Mouse (Mus musculus) midbrain, embryonic 13.5 days (tissue): ENCODE measurements around the gene Mgll. TPM values are rescaled to one million over a fixed set of nuclear protein-coding genes. Genes with fewer than 3 reads are reported as not detected.

Experiments
- ATAC-seq: fragments of 200-750 bp; cut with Nextera tagmentation; 2 replicates; pipeline ENCODE4 v1.8.0; 2017; ENCODE audit warnings: mild to moderate bottlenecking, moderate TSS enrichment, moderate library complexity
- H3K27ac ChIP-seq: fragments of 300-500 bp; sonication (generic); 2 replicates; pipeline ENCODE4 v1.5.1; 2015; ENCODE audit warnings: inconsistent platforms, mild to moderate bottlenecking, moderate library complexity
- H3K27me3 ChIP-seq: fragments of 300-500 bp; sonication (generic); 2 replicates; pipeline ENCODE4 v1.6.1; 2015; ENCODE audit warnings: mild to moderate bottlenecking, inconsistent platforms
- H3K36me3 ChIP-seq: fragments of 300-500 bp; sonication (generic); 2 replicates; pipeline ENCODE4 v1.6.1; 2015; ENCODE audit warnings: mild to moderate bottlenecking, inconsistent platforms
- H3K4me1 ChIP-seq: fragments of 300-500 bp; sonication (generic); replicated peaks from 2 replicates; pipeline ENCODE4 v1.6.1; 2015; ENCODE audit warnings: inconsistent platforms
- H3K4me2 ChIP-seq: fragments of 300-500 bp; sonication (generic); replicated peaks from 2 replicates; pipeline ENCODE4 v1.6.1; 2015; ENCODE audit warnings: moderate library complexity, mild to moderate bottlenecking, inconsistent platforms
- H3K4me3 ChIP-seq: fragments of 300-500 bp; sonication (generic); replicated peaks from 2 replicates; pipeline ENCODE4 v1.5.1; 2015; ENCODE audit warnings: mild to moderate bottlenecking, inconsistent platforms
- H3K9ac ChIP-seq: fragments of 300-500 bp; sonication (generic); replicated peaks from 2 replicates; pipeline ENCODE4 v1.6.1; 2015; ENCODE audit warnings: mild to moderate bottlenecking, inconsistent platforms
- H3K9me3 ChIP-seq: fragments of 300-500 bp; sonication (generic); 2 replicates; pipeline ENCODE4 v1.6.1; 2016; ENCODE audit warnings: mild to moderate bottlenecking, inconsistent platforms
- WGBS: fragments of 180-500 bp; shearing (Covaris S2); methylation state at CpG from one replicate; pipeline ENCODE4 v1.1.7; 2015; 5-methylcytosine and 5-hydroxymethylcytosine counted together
- polyA plus RNA-seq: library from polyadenylated mRNA; unstranded; fragments of >200 nt; fragmentation: Nextera tagmentation; extraction: Ambion mirVana; gene quantifications from 2 replicates; pipeline ENCODE4 v1.2.1, GENCODE M21; 2015

Mgll gene
- 5.3 and 7.4 TPM in 2 replicates for polyA plus RNA-seq

GRCm38 (mm10) chr6:88724313-88725195, at the start of gene Mgll:
TSS of gene Mgll (plus strand) at chr6:88724412.
- H3K27me3 ChIP-seq, result peaks cover 58% of the 10 kb centered on the region
- H3K9ac ChIP-seq, result peak within 1 kb of the TSS; percentile 75
- no peak within 1 kb of the TSS for H3K27ac ChIP-seq
- no peaks in the 10 kb centered on the region for H3K36me3 ChIP-seq
- under 1% methylated on average over 102 of the region's 105 CpGs for WGBS
- peak within 1 kb of the TSS; percentile 63 for H3K4me3 ChIP-seq
- H3K4me1 ChIP-seq, result peaks cover 13% of the 10 kb centered on the region; the same call in 1 of the 2 replicates
- peak; percentile 91 for ATAC-seq
- peak within 1 kb of the TSS; percentile 96 for H3K4me2 ChIP-seq
- H3K9me3 ChIP-seq, result no peaks in the 10 kb centered on the region

GRCm38 (mm10) chr6:88675815-88676214, 48.4 kb upstream of the Mgll start:
- Histone ChIP-seq H3K4me3 (no peak overlapping the region), H3K9ac (no peak overlapping the region), H3K4me2 (no peak overlapping the region), H3K9me3 (no peaks in the 10 kb centered on the region), H3K27ac (no peak overlapping the region), H3K4me1 (no peaks in the 10 kb centered on the region), H3K36me3 (no peaks in the 10 kb centered on the region), H3K27me3 (no peaks in the 10 kb centered on the region)
- WGBS, result 94% methylated on average over 2 of the region's 2 CpGs
- ATAC-seq, result no peak

- Histone ChIP-seq H3K27me3 (no peaks in the 10 kb centered on the region), H3K36me3 (no peaks in the 10 kb centered on the region), H3K9me3 (no peaks in the 10 kb centered on the region), H3K9ac (no peak overlapping the region), H3K4me1 (no peaks in the 10 kb centered on the region), H3K4me3 (no peak overlapping the region), H3K27ac (no peak overlapping the region), H3K4me2 (no peak overlapping the region)
- 90% methylated on average over 6 of the region's 6 CpGs for WGBS
- ATAC-seq, result no peak
Observed at GRCm38 (mm10) chr6:88676753-88677736, 47.2 kb upstream of the Mgll start.

GRCm38 (mm10) chr6:88677738-88678137, 46.5 kb upstream of the Mgll start:
- no peaks in the 10 kb centered on the region for H3K36me3 ChIP-seq
- WGBS, result 73% methylated on average over 2 of the region's 2 CpGs
- H3K27me3 ChIP-seq, result no peaks in the 10 kb centered on the region
- H3K4me1 ChIP-seq, result no peaks in the 10 kb centered on the region
- no peak overlapping the region for H3K4me2 ChIP-seq
- no peak overlapping the region for H3K9ac ChIP-seq
- ATAC-seq, result no peak
- no peaks in the 10 kb centered on the region for H3K9me3 ChIP-seq
- no peak overlapping the region for H3K27ac ChIP-seq
- H3K4me3 ChIP-seq, result no peak overlapping the region

DNA sequence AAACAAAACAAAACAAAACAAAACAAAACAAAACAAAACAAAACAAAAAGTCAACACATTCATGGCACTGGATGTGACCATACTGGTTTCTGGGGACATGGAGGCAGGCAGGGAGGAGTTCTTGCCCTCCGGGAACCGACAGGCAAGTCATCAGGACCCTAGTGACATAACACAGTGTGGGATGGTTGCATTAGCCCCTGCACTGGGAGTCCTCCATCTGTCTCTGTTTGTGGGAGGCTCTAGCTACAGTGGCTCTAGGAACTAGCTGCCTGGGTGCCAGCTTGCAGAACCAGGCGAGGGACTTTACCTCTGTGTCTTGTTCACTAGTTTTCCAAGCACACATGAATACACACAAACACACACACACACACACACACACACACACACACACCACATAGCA, 43.2 kb upstream of the Mgll start:
- no peaks in the 10 kb centered on the region for H3K36me3 ChIP-seq
- no peaks in the 10 kb centered on the region for H3K4me1 ChIP-seq
- no peak overlapping the region for H3K4me2 ChIP-seq
- H3K27me3 ChIP-seq, result no peaks in the 10 kb centered on the region
- ATAC-seq, result no peak
- WGBS, result 82% methylated on average over 3 of the region's 3 CpGs
- no peaks in the 10 kb centered on the region for H3K9me3 ChIP-seq
- no peak overlapping the region for H3K27ac ChIP-seq
- no peak overlapping the region for H3K4me3 ChIP-seq
- no peak overlapping the region for H3K9ac ChIP-seq

GRCm38 (mm10) chr6:88683380-88684053, 40.7 kb upstream of the Mgll start:
- Histone ChIP-seq H3K4me3 (no peak overlapping the region), H3K4me1 (no peaks in the 10 kb centered on the region), H3K9me3 (no peaks in the 10 kb centered on the region), H3K9ac (no peak overlapping the region), H3K27ac (no peak overlapping the region), H3K4me2 (no peak overlapping the region), H3K27me3 (no peaks in the 10 kb centered on the region), H3K36me3 (no peaks in the 10 kb centered on the region)
- no peak for ATAC-seq
- 60% methylated on average over 7 of the region's 7 CpGs for WGBS

DNA sequence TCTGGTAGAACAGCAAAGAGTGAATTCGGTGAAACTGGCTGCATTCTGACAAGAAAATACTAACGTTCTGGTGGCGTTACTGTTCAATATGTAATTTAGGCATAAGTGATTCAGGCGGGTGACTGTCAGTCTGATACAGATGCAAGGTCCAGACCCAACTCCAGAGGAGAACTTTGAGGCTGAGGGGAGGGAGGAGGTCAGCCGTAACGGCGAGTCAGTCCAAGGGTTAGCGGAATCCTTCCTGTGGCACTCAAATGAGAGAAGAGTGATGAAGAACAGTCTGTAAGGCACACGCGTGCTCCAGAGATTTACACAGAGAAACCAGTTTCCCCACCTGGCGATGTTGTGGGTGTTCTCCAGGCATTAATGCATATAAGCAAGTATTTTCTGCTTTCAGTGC, 36.0 kb upstream of the Mgll start:
- no peaks in the 10 kb centered on the region for H3K4me1 ChIP-seq
- no peaks in the 10 kb centered on the region for H3K36me3 ChIP-seq
- no peaks in the 10 kb centered on the region for H3K27me3 ChIP-seq
- no peaks in the 10 kb centered on the region for H3K9me3 ChIP-seq
- ATAC-seq, result no peak
- no peak overlapping the region for H3K4me2 ChIP-seq
- no peak overlapping the region for H3K9ac ChIP-seq
- 86% methylated on average over 11 of the region's 11 CpGs for WGBS
- no peak overlapping the region for H3K27ac ChIP-seq
- H3K4me3 ChIP-seq, result no peak overlapping the region

- H3K27ac ChIP-seq, result no peak overlapping the region
- WGBS, result 75% methylated on average over 3 of the region's 3 CpGs
- H3K27me3 ChIP-seq, result no peaks in the 10 kb centered on the region
- H3K4me1 ChIP-seq, result no peaks in the 10 kb centered on the region
- H3K36me3 ChIP-seq, result no peaks in the 10 kb centered on the region
- no peak overlapping the region for H3K4me2 ChIP-seq
- no peak overlapping the region for H3K4me3 ChIP-seq
- ATAC-seq, result no peak
- no peak overlapping the region for H3K9ac ChIP-seq
- H3K9me3 ChIP-seq, result no peaks in the 10 kb centered on the region
Observed at GRCm38 (mm10) chr6:88688712-88689111, 35.5 kb upstream of the Mgll start.

DNA sequence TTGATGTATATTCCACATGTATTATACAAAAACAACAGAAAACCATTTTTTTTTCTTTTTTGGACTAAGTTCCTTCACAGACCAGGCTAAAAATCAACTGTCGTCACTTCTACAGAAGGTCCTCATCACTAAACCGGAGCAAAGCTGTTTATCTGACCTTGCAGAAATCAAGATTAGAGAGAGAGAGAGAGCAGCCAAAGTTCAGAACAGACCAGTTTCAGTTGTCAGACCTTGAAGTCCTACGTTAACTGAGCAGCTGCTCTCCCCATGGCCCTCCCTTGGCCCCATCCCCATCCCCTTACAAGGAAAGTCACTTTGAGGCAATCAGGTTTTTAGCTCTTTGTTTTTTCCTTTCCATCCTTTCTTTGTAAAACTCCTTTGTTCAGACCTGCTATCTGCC, 34.0 kb upstream of the Mgll start:
- Histone ChIP-seq H3K27me3 (no peaks in the 10 kb centered on the region), H3K9me3 (no peaks in the 10 kb centered on the region), H3K36me3 (no peaks in the 10 kb centered on the region), H3K4me1 (no peaks in the 10 kb centered on the region), H3K27ac (no peak overlapping the region), H3K4me3 (no peak overlapping the region), H3K9ac (no peak overlapping the region), H3K4me2 (no peak overlapping the region)
- no peak for ATAC-seq
- WGBS, result 72% methylated on average over 3 of the region's 3 CpGs

DNA sequence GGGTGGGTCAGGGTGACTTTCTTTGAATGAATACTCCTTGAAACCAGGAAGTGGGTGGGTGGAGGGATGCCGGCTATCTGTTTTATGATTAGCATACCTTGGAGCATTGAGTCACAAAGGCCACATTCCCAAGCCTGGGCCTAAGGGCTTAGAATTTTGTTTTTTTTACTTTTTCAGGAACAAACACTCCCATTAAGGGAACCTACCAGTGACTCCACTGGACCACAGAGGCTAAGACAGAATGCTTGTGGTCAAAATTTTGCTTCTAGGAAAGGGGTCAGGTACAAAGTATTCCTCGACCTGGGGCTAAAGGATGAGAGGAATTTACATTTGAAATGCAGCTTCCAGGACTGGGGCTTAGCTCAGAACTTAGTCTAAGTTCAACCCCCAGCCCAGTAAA, 32.9 kb upstream of the Mgll start:
- no peak overlapping the region for H3K4me2 ChIP-seq
- no peak overlapping the region for H3K27ac ChIP-seq
- no peak for ATAC-seq
- 83% methylated on average over 2 of the region's 2 CpGs for WGBS
- no peaks in the 10 kb centered on the region for H3K27me3 ChIP-seq
- H3K9ac ChIP-seq, result no peak overlapping the region
- H3K9me3 ChIP-seq, result no peaks in the 10 kb centered on the region
- no peaks in the 10 kb centered on the region for H3K36me3 ChIP-seq
- no peaks in the 10 kb centered on the region for H3K4me1 ChIP-seq
- H3K4me3 ChIP-seq, result no peak overlapping the region

GRCm38 (mm10) chr6:88702887-88703286, 21.3 kb upstream of the Mgll start:
- H3K4me3 ChIP-seq, result no peak overlapping the region
- H3K9ac ChIP-seq, result no peak overlapping the region
- H3K36me3 ChIP-seq, result no peaks in the 10 kb centered on the region
- 95% methylated on average over 1 of the region's 1 CpGs for WGBS
- no peaks in the 10 kb centered on the region for H3K4me1 ChIP-seq
- H3K27me3 ChIP-seq, result no peaks in the 10 kb centered on the region
- H3K4me2 ChIP-seq, result no peak overlapping the region
- no peaks in the 10 kb centered on the region for H3K9me3 ChIP-seq
- no peak overlapping the region for H3K27ac ChIP-seq
- no peak for ATAC-seq
